Mouse (Mus musculus): ENCODE data around the gene Ssbp4. TPM values are rescaled to one million over a fixed set of nuclear protein-coding genes. Genes with fewer than 3 reads are reported as not detected.

Gene Ssbp4
- polyA plus RNA-seq, 1 experiment from 2014 or later, result 106 TPM

DNA sequence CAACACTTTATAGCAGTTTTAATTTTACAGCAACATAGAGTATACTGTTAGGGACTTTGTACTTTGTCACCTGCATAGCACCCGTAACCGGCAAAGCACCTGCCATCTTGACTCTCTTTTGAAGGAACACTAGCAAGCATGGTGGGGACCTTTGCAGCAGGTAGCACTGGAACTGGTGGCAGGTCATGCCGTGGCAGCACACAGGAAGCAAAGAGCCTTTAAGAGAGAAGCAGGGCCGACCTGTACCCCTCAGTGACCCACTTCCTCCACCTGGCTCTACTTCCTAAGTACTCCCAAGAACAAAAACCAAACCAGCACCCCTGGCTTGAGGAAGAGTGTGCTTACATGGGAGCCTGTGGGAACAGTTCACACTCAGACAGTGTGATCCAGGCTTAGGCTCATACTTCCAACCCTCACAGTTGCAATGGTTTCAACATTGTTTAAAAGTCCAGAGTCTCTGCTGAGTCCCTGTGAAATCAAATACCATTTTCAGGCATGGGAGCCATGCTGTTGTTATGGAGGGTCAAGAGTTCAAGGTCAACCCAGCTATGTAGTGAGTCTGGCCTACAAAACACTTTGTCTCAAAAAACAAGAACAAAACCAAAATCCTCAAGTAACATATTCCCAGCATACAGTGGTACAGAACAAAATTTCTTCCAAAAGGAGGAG, 53.5 kb downstream of the Ssbp4 start:
- Histone ChIP-seq H3K9ac (no peak overlapping the region), H3K27me3 (no peaks in the 10 kb centered on the region), H3K36me3 (replicated peaks) (no peaks in the 10 kb centered on the region), H3K4me3 (replicated peaks) (no peak overlapping the region), H3K4me1 (0 out of 2 replicates have a peak, but pooled peaks cover 6% of the 10 kb centered on the region), H3K9me3 (no peaks in the 10 kb centered on the region), H3K27ac (no peak overlapping the region), H3K4me2 (no peak overlapping the region)
- WGBS, result 97% methylated on average over 4 of the region's 4 CpGs
- ATAC-seq (ENCODE audit: low FRiP score), result no peak

- H3K4me3 ChIP-seq (replicated peaks), result no peak overlapping the region
- no peaks in the 10 kb centered on the region for H3K9me3 ChIP-seq
- no peak overlapping the region for H3K9ac ChIP-seq
- H3K4me2 ChIP-seq, result no peak overlapping the region
- 0 out of 2 replicates have a peak, but pooled peaks cover 4% of the 10 kb centered on the region for H3K4me1 ChIP-seq
- no peaks in the 10 kb centered on the region for H3K27me3 ChIP-seq
- H3K36me3 ChIP-seq (replicated peaks), result no peaks in the 10 kb centered on the region
- no peak overlapping the region for H3K27ac ChIP-seq
- no peak for ATAC-seq (ENCODE audit: low FRiP score)
These were observed 54.9 kb downstream of the Ssbp4 start for GRCm38 (mm10) chr8:70553740-70554139.

- WGBS, result 69% methylated on average over 1 of the region's 1 CpGs
- Histone ChIP-seq H3K9me3 (no peaks in the 10 kb centered on the region), H3K27ac (no peak overlapping the region), H3K4me2 (no peak overlapping the region), H3K27me3 (no peaks in the 10 kb centered on the region), H3K4me3 (replicated peaks) (no peak overlapping the region), H3K9ac (no peak overlapping the region), H3K4me1 (0 out of 2 replicates have a peak, but pooled peaks cover 4% of the 10 kb centered on the region), H3K36me3 (replicated peaks) (no peaks in the 10 kb centered on the region)
- ATAC-seq (ENCODE audit: low FRiP score), result no peak
These were observed 55.8 kb downstream of the Ssbp4 start for GRCm38 (mm10) chr8:70552836-70553235.

- Histone ChIP-seq H3K9ac (no peak overlapping the region), H3K36me3 (replicated peaks) (no peaks in the 10 kb centered on the region), H3K4me1 (0 out of 2 replicates have a peak, but pooled peaks cover 4% of the 10 kb centered on the region), H3K9me3 (no peaks in the 10 kb centered on the region), H3K4me2 (no peak overlapping the region), H3K27ac (no peak overlapping the region), H3K4me3 (replicated peaks) (no peak overlapping the region), H3K27me3 (no peaks in the 10 kb centered on the region)
- ATAC-seq (ENCODE audit: low FRiP score), result no peak
- 87% methylated on average over 3 of the region's 3 CpGs for WGBS
These were observed 57.0 kb downstream of the Ssbp4 start for GRCm38 (mm10) chr8:70551558-70552161.

DNA sequence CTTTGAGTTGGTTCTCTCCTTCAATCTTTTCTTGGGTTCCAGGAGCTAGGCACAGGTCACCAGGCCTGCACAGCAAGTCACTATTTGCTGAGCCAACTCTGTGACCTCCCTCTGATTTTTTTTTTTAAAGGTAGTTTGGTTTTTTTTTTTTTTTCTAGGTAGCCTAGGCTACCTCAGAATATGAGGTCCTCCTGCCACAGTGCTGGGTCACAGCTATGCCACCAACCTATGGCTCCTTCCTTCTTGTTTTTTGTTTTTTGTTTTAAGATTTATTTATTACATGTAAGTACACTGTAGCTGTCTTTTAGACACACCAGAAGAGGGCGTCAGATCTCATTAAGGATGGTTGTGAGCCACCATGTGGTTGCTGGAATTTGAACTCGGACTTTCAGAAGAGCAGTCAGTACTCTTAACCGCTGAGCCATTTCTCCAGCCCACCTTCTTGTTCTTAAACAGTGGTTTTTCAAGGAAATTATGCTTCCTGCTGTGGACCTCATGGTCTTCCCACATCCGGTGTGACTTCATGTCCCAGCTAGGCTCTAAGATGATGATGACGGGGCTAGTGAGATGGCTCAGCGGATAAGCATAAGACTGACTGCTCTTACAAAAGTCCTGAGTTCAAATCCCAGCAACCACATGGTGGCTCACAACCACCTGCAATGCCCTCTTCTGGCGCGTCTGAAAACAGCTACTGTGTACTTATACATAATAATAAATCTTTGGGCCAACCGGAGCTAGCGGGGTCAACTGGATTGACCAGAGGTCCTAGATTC, 59.1 kb downstream of the Ssbp4 start:
- no peaks in the 10 kb centered on the region for H3K27me3 ChIP-seq
- no peak overlapping the region for H3K4me2 ChIP-seq
- no peak overlapping the region for H3K4me3 ChIP-seq (replicated peaks)
- no peak overlapping the region for H3K9ac ChIP-seq
- H3K36me3 ChIP-seq (replicated peaks), result no peaks in the 10 kb centered on the region
- ATAC-seq (ENCODE audit: low FRiP score), result no peak
- no peak overlapping the region for H3K27ac ChIP-seq
- 94% methylated on average over 10 of the region's 10 CpGs for WGBS
- H3K9me3 ChIP-seq, result no peaks in the 10 kb centered on the region
- H3K4me1 ChIP-seq, result 0 out of 2 replicates have a peak, but pooled peaks cover 4% of the 10 kb centered on the region

- Histone ChIP-seq H3K4me3 (replicated peaks) (no peak overlapping the region), H3K9ac (no peak overlapping the region), H3K9me3 (no peaks in the 10 kb centered on the region), H3K4me2 (no peak overlapping the region), H3K36me3 (replicated peaks) (no peaks in the 10 kb centered on the region), H3K27ac (no peak overlapping the region), H3K4me1 (peaks cover 12% of the 10 kb centered on the region), H3K27me3 (no peaks in the 10 kb centered on the region)
- no peak for ATAC-seq (ENCODE audit: low FRiP score)
- WGBS, result 94% methylated on average over 6 of the region's 6 CpGs
These were observed 60.9 kb downstream of the Ssbp4 start for GRCm38 (mm10) chr8:70547762-70548161.

Other genes with a start within 250 kb of the Ssbp4 start
- 0.08 and 0.34 TPM in 2 replicates for gene Comp, start 235.3 kb downstream of the Ssbp4 start, polyA plus RNA-seq (2016; fragmentation: Nextera tagmentation; extraction: Ambion mirVana)
- gene Crtc1, start 169.3 kb downstream of the Ssbp4 start, polyA plus RNA-seq (2016; fragmentation: Nextera tagmentation; extraction: Ambion mirVana), result 18.3 and 22.0 TPM in 2 replicates
- gene Klhl26, start 131.9 kb downstream of the Ssbp4 start, polyA plus RNA-seq (2016; fragmentation: Nextera tagmentation; extraction: Ambion mirVana), result 18.3 and 18.6 TPM in 2 replicates
- 17.0 and 17.6 TPM in 2 replicates for gene Tmem59l, start 121.5 kb downstream of the Ssbp4 start, polyA plus RNA-seq (2016; fragmentation: Nextera tagmentation; extraction: Ambion mirVana)
- 1.6 and 2.8 TPM in 2 replicates for gene Crlf1, start 115.7 kb downstream of the Ssbp4 start, polyA plus RNA-seq (2016; fragmentation: Nextera tagmentation; extraction: Ambion mirVana)
- gene Rex1bd, start 102.1 kb downstream of the Ssbp4 start, polyA plus RNA-seq (2016; fragmentation: Nextera tagmentation; extraction: Ambion mirVana), result 126 and 127 TPM in 2 replicates
- gene Uba52, start 98.1 kb downstream of the Ssbp4 start, polyA plus RNA-seq (2016; fragmentation: Nextera tagmentation; extraction: Ambion mirVana), result 692 and 734 TPM in 2 replicates
- 309 and 314 TPM in 2 replicates for gene Fkbp8, start 81.1 kb downstream of the Ssbp4 start, polyA plus RNA-seq (2016; fragmentation: Nextera tagmentation; extraction: Ambion mirVana)
- gene Kxd1, start 80.9 kb downstream of the Ssbp4 start, polyA plus RNA-seq (2016; fragmentation: Nextera tagmentation; extraction: Ambion mirVana), result 45.6 and 50.8 TPM in 2 replicates
- 18.8 and 19.9 TPM in 2 replicates for gene Ell, start 69.4 kb downstream of the Ssbp4 start, polyA plus RNA-seq (2016; fragmentation: Nextera tagmentation; extraction: Ambion mirVana)
- 101 and 107 TPM in 2 replicates for gene Isyna1, start 14.5 kb downstream of the Ssbp4 start, polyA plus RNA-seq (2016; fragmentation: Nextera tagmentation; extraction: Ambion mirVana)
- 0.31 and 0.45 TPM in 2 replicates for gene Lrrc25, start 7.3 kb upstream of the Ssbp4 start, polyA plus RNA-seq (2016; fragmentation: Nextera tagmentation; extraction: Ambion mirVana)
- 0.14 TPM in 1 of 2 replicates, not detected in the other for gene Gdf15, start 23.6 kb upstream of the Ssbp4 start, polyA plus RNA-seq (2016; fragmentation: Nextera tagmentation; extraction: Ambion mirVana)
- gene Pgpep1, start 51.5 kb upstream of the Ssbp4 start, polyA plus RNA-seq (2016; fragmentation: Nextera tagmentation; extraction: Ambion mirVana), result 69.3 and 70.4 TPM in 2 replicates
- gene Lsm4, start 64.4 kb upstream of the Ssbp4 start, polyA plus RNA-seq (2016; fragmentation: Nextera tagmentation; extraction: Ambion mirVana), result 259 and 275 TPM in 2 replicates
- gene Jund, start 90.1 kb upstream of the Ssbp4 start, polyA plus RNA-seq (2016; fragmentation: Nextera tagmentation; extraction: Ambion mirVana), result 153 and 165 TPM in 2 replicates
- gene Iqcn, start 94.6 kb upstream of the Ssbp4 start, polyA plus RNA-seq (2016; fragmentation: Nextera tagmentation; extraction: Ambion mirVana), result 0.04 and 0.10 TPM in 2 replicates
- gene Gm3336, start 109.7 kb upstream of the Ssbp4 start, polyA plus RNA-seq (2016; fragmentation: Nextera tagmentation; extraction: Ambion mirVana), result not detected in 2 replicates
- 0.14 and 0.17 TPM in 2 replicates for gene Pde4c, start 114.8 kb upstream of the Ssbp4 start, polyA plus RNA-seq (2016; fragmentation: Nextera tagmentation; extraction: Ambion mirVana)
- 87.8 and 95.4 TPM in 2 replicates for gene Rab3a, start 145.8 kb upstream of the Ssbp4 start, polyA plus RNA-seq (2016; fragmentation: Nextera tagmentation; extraction: Ambion mirVana)
- gene Mpv17l2, start 152.1 kb upstream of the Ssbp4 start, polyA plus RNA-seq (2016; fragmentation: Nextera tagmentation; extraction: Ambion mirVana), result 33.2 and 34.5 TPM in 2 replicates
- gene Pik3r2, start 167.8 kb upstream of the Ssbp4 start, polyA plus RNA-seq (2016; fragmentation: Nextera tagmentation; extraction: Ambion mirVana), result 72.7 and 79.1 TPM in 2 replicates
- 14.5 and 16.8 TPM in 2 replicates for gene Mast3, start 196.2 kb upstream of the Ssbp4 start, polyA plus RNA-seq (2016; fragmentation: Nextera tagmentation; extraction: Ambion mirVana)
- not detected in 2 replicates for gene Il12rb1, start 199.6 kb upstream of the Ssbp4 start, polyA plus RNA-seq (2016; fragmentation: Nextera tagmentation; extraction: Ambion mirVana)
- 5.6 and 8.2 TPM in 2 replicates for gene Arrdc2, start 230.8 kb upstream of the Ssbp4 start, polyA plus RNA-seq (2016; fragmentation: Nextera tagmentation; extraction: Ambion mirVana)

All from forebrain, embryonic 12.5 days (tissue).